Mouse (Mus musculus) kidney, embryonic 15.5 days (tissue): Measurements from ENCODE around the gene Serpind1. TPM values are rescaled to one million over a fixed set of nuclear protein-coding genes. Genes with fewer than 3 reads are reported as not detected.

ENCODE experiments used
- ATAC-seq: fragments of 200-750 bp; cut with Nextera tagmentation; replicated peaks from 2 replicates; pipeline ENCODE4 v1.8.0; 2017; ENCODE audit warnings: moderate TSS enrichment; ENCODE audit not compliant: low FRiP score
- H3K27ac ChIP-seq: fragments of 300-500 bp; sonication (generic); 2 replicates; pipeline ENCODE4 v1.5.1; 2015; ENCODE audit warnings: mild to moderate bottlenecking, inconsistent platforms
- H3K27me3 ChIP-seq: fragments of 300-500 bp; sonication (generic); 2 replicates; pipeline ENCODE4 v1.6.1; 2015; ENCODE audit warnings: inconsistent platforms
- H3K36me3 ChIP-seq: fragments of 300-500 bp; sonication (generic); 2 replicates; pipeline ENCODE4 v1.6.1; 2015; ENCODE audit warnings: inconsistent platforms
- H3K4me1 ChIP-seq: fragments of 300-500 bp; sonication (generic); 2 replicates; pipeline ENCODE4 v1.6.1; 2015; ENCODE audit warnings: inconsistent platforms
- H3K4me2 ChIP-seq: fragments of 300-500 bp; sonication (generic); 2 replicates; pipeline ENCODE4 v1.6.1; 2015; ENCODE audit warnings: moderate library complexity, mild to moderate bottlenecking, inconsistent platforms
- H3K4me3 ChIP-seq: fragments of 300-500 bp; sonication (generic); replicated peaks from 2 replicates; pipeline ENCODE4 v1.5.1; 2015; ENCODE audit warnings: mild to moderate bottlenecking, inconsistent platforms
- H3K9ac ChIP-seq: fragments of 300-500 bp; sonication (generic); 2 replicates; pipeline ENCODE4 v1.6.1; 2015; ENCODE audit warnings: mild to moderate bottlenecking, inconsistent platforms
- H3K9me3 ChIP-seq: fragments of 300-500 bp; sonication (generic); replicated peaks from 2 replicates; pipeline ENCODE4 v1.6.1; 2016; ENCODE audit warnings: inconsistent platforms
- WGBS: fragments of 180-500 bp; shearing (Covaris S2); methylation state at CpG from one replicate; pipeline ENCODE4 v1.1.7; 2015; ENCODE audit warnings: mixed read lengths; 5-methylcytosine and 5-hydroxymethylcytosine counted together
- polyA plus RNA-seq: library from polyadenylated mRNA; unstranded; fragments of >200 nt; fragmentation: Nextera tagmentation; extraction: Ambion mirVana; gene quantifications from 2 replicates; pipeline ENCODE4 v1.2.1, GENCODE M21; 2015

The Serpind1 gene
- 1.9 and 3.2 TPM in 2 replicates for polyA plus RNA-seq

- no peak within 1 kb of the TSS for H3K4me2 ChIP-seq
- no peak within 1 kb of the TSS for H3K27ac ChIP-seq
- no peak for ATAC-seq
- H3K36me3 ChIP-seq = peaks cover under 1% of the 10 kb centered on the region; the same call in 1 of the 2 replicates
- 85% methylated on average over 2 of the region's 2 CpGs for WGBS
- no peaks in the 10 kb centered on the region for H3K27me3 ChIP-seq
- H3K4me3 ChIP-seq = no peak within 1 kb of the TSS
- no peak within 1 kb of the TSS for H3K9ac ChIP-seq
- H3K4me1 ChIP-seq = no peaks in the 10 kb centered on the region
- H3K9me3 ChIP-seq = no peaks in the 10 kb centered on the region
Observed at GRCm38 (mm10) chr16:17331116-17331515, at the start of gene Serpind1. Gene Serpind1 (plus strand): TSS chr16:17331371.

GRCm38 (mm10) chr16:17283151-17283550 lies 48.0 kb upstream of the Serpind1 start:
- H3K9me3 ChIP-seq = no peaks in the 10 kb centered on the region
- no peak overlapping the region for H3K9ac ChIP-seq
- H3K4me3 ChIP-seq = no peak overlapping the region
- H3K4me2 ChIP-seq = no peak overlapping the region
- WGBS = 76% methylated on average over 6 of the region's 6 CpGs
- H3K36me3 ChIP-seq = peaks cover 77% of the 10 kb centered on the region
- H3K4me1 ChIP-seq = peaks cover 2% of the 10 kb centered on the region
- no peak overlapping the region for H3K27ac ChIP-seq
- no peak for ATAC-seq
- peaks cover 13% of the 10 kb centered on the region for H3K27me3 ChIP-seq

- Histone ChIP-seq H3K27ac (no peak overlapping the region), H3K4me3 (no peak overlapping the region), H3K9me3 (no peaks in the 10 kb centered on the region), H3K4me1 (no peaks in the 10 kb centered on the region), H3K36me3 (peaks cover 65% of the 10 kb centered on the region), H3K27me3 (no peaks in the 10 kb centered on the region), H3K4me2 (no peak overlapping the region), H3K9ac (no peak overlapping the region)
- ATAC-seq = no peak
- WGBS = 92% methylated on average over 2 of the region's 2 CpGs
Observed at GRCm38 (mm10) chr16:17287103-17287502, 44.1 kb upstream of the Serpind1 start.

- ATAC-seq = no peak
- H3K9ac ChIP-seq = no peak overlapping the region
- no peak overlapping the region for H3K4me2 ChIP-seq
- 89% methylated on average over 2 of the region's 2 CpGs for WGBS
- no peak overlapping the region for H3K27ac ChIP-seq
- H3K4me1 ChIP-seq = no peaks in the 10 kb centered on the region
- peaks cover 48% of the 10 kb centered on the region for H3K36me3 ChIP-seq
- H3K4me3 ChIP-seq = no peak overlapping the region
- no peaks in the 10 kb centered on the region for H3K27me3 ChIP-seq
- no peaks in the 10 kb centered on the region for H3K9me3 ChIP-seq
Observed at GRCm38 (mm10) chr16:17291016-17291415, 40.2 kb upstream of the Serpind1 start.

- Histone ChIP-seq H3K27me3 (no peaks in the 10 kb centered on the region), H3K36me3 (peaks cover 55% of the 10 kb centered on the region), H3K4me3 (no peak overlapping the region), H3K9me3 (no peaks in the 10 kb centered on the region), H3K27ac (no peak overlapping the region), H3K4me1 (no peaks in the 10 kb centered on the region), H3K9ac (no peak overlapping the region), H3K4me2 (no peak overlapping the region)
- WGBS = 3% methylated on average over 2 of the region's 2 CpGs
- ATAC-seq = no peak
Observed at GRCm38 (mm10) chr16:17292751-17293150, 38.4 kb upstream of the Serpind1 start.

- Histone ChIP-seq H3K9ac (no peak overlapping the region), H3K4me1 (no peaks in the 10 kb centered on the region), H3K4me3 (no peak overlapping the region), H3K4me2 (no peak overlapping the region), H3K9me3 (no peaks in the 10 kb centered on the region), H3K27ac (no peak overlapping the region), H3K36me3 (peaks cover 76% of the 10 kb centered on the region), H3K27me3 (no peaks in the 10 kb centered on the region)
- no peak for ATAC-seq
- WGBS = 89% methylated on average over 3 of the region's 3 CpGs
Observed at GRCm38 (mm10) chr16:17300818-17301217, 30.4 kb upstream of the Serpind1 start.

- H3K9ac ChIP-seq = no peak overlapping the region
- H3K4me3 ChIP-seq = no peak overlapping the region
- H3K36me3 ChIP-seq = peaks cover 73% of the 10 kb centered on the region
- no peaks in the 10 kb centered on the region for H3K27me3 ChIP-seq
- H3K9me3 ChIP-seq = no peaks in the 10 kb centered on the region
- H3K4me1 ChIP-seq = no peaks in the 10 kb centered on the region
- H3K4me2 ChIP-seq = no peak overlapping the region
- WGBS = 80% methylated on average over 5 of the region's 5 CpGs
- ATAC-seq = no peak
- H3K27ac ChIP-seq = no peak overlapping the region
Observed at GRCm38 (mm10) chr16:17303521-17304245, 27.5 kb upstream of the Serpind1 start.

- H3K4me3 ChIP-seq = no peak overlapping the region
- no peak for ATAC-seq
- no peaks in the 10 kb centered on the region for H3K27me3 ChIP-seq
- H3K36me3 ChIP-seq = peaks cover 70% of the 10 kb centered on the region
- no peak overlapping the region for H3K4me2 ChIP-seq
- no peak overlapping the region for H3K9ac ChIP-seq
- H3K4me1 ChIP-seq = no peaks in the 10 kb centered on the region
- H3K9me3 ChIP-seq = no peaks in the 10 kb centered on the region
- no peak overlapping the region for H3K27ac ChIP-seq
- WGBS = 94% methylated on average over 5 of the region's 5 CpGs
Observed at GRCm38 (mm10) chr16:17307461-17307860, 23.7 kb upstream of the Serpind1 start.

GRCm38 (mm10) chr16:17309036-17309435 lies 22.1 kb upstream of the Serpind1 start:
- ATAC-seq = no peak
- no peak overlapping the region for H3K4me2 ChIP-seq
- no peaks in the 10 kb centered on the region for H3K9me3 ChIP-seq
- peaks cover 76% of the 10 kb centered on the region for H3K36me3 ChIP-seq
- no peak overlapping the region for H3K27ac ChIP-seq
- no peak overlapping the region for H3K4me3 ChIP-seq
- 89% methylated on average over 10 of the region's 10 CpGs for WGBS
- H3K4me1 ChIP-seq = no peaks in the 10 kb centered on the region
- no peaks in the 10 kb centered on the region for H3K27me3 ChIP-seq
- no peak overlapping the region for H3K9ac ChIP-seq

- Histone ChIP-seq H3K9ac (no peak overlapping the region), H3K4me1 (no peaks in the 10 kb centered on the region), H3K4me3 (no peak overlapping the region), H3K4me2 (no peak overlapping the region), H3K36me3 (peaks cover 90% of the 10 kb centered on the region), H3K27me3 (no peaks in the 10 kb centered on the region), H3K27ac (no peak overlapping the region), H3K9me3 (no peaks in the 10 kb centered on the region)
- ATAC-seq = no peak
- 94% methylated on average over 5 of the region's 5 CpGs for WGBS
Observed at GRCm38 (mm10) chr16:17312531-17312930, 18.6 kb upstream of the Serpind1 start.

GRCm38 (mm10) chr16:17316554-17316953 lies 14.6 kb upstream of the Serpind1 start:
- Histone ChIP-seq H3K36me3 (peaks cover 65% of the 10 kb centered on the region), H3K27me3 (no peaks in the 10 kb centered on the region), H3K9me3 (no peaks in the 10 kb centered on the region), H3K4me1 (no peaks in the 10 kb centered on the region), H3K4me3 (no peak overlapping the region), H3K27ac (no peak overlapping the region), H3K4me2 (no peak overlapping the region), H3K9ac (no peak overlapping the region)
- WGBS = 92% methylated on average over 7 of the region's 7 CpGs
- ATAC-seq = no peak

- no peak overlapping the region for H3K9ac ChIP-seq
- H3K4me3 ChIP-seq = no peak overlapping the region
- no peaks in the 10 kb centered on the region for H3K9me3 ChIP-seq
- ATAC-seq = no peak
- H3K36me3 ChIP-seq = peaks cover 64% of the 10 kb centered on the region
- no peaks in the 10 kb centered on the region for H3K4me1 ChIP-seq
- H3K27ac ChIP-seq = no peak overlapping the region
- H3K27me3 ChIP-seq = no peaks in the 10 kb centered on the region
- no peak overlapping the region for H3K4me2 ChIP-seq
- 66% methylated on average over 5 of the region's 5 CpGs for WGBS
Observed at GRCm38 (mm10) chr16:17321481-17321880, 9.7 kb upstream of the Serpind1 start.

GRCm38 (mm10) chr16:17324745-17325144 lies 6.4 kb upstream of the Serpind1 start:
- Histone ChIP-seq H3K27me3 (no peaks in the 10 kb centered on the region), H3K36me3 (peaks cover 43% of the 10 kb centered on the region), H3K27ac (no peak overlapping the region), H3K4me2 (no peak overlapping the region), H3K4me3 (no peak overlapping the region), H3K9me3 (no peaks in the 10 kb centered on the region), H3K9ac (no peak overlapping the region), H3K4me1 (no peaks in the 10 kb centered on the region)
- WGBS = 98% methylated on average over 5 of the region's 5 CpGs
- no peak for ATAC-seq
